20 mouse cellular contexts compared by ENCODE assay signal in genomic region chr6:35243252-35243651, GRCm38 (mm10).
A peak's percentile ranks its signal among the peaks of the same experiment; 100 is the strongest.
DNase-seq lines count a peak whose midpoint lies in the region; ATAC-seq and TF ChIP-seq lines count a peak whose summit lies in the region.
"Had no signal": no experiment of that assay in that cellular context is flagged by ENCODE, and none has a peak within 500 bp of the region (broad histone marks: within the 10 kb centered on the region; RNA-seq: fewer than 3 reads in every experiment).

No protein-coding gene starts in this region.

- no peak for ATAC-seq in forebrain, postnatal 0 days
- ATAC-seq: midbrain, embryonic 15.5 days had no signal

- H3K9me3 ChIP-seq in forebrain, postnatal 0 days (ENCODE audit: low read length) = no peaks in the 10 kb centered on the region
- H3K9me3 ChIP-seq in forebrain, embryonic 10.5 days = peaks cover 5% of the 10 kb centered on the region
- no peaks in the 10 kb centered on the region for H3K9me3 ChIP-seq in E14TG2a.4 (ENCODE audit: low read length)
- H3K9me3 ChIP-seq: embryonic facial prominence, embryonic 15.5 days; limb, embryonic 10.5 days; megakaryocyte, embryonic 14.5 days; midbrain, embryonic 15.5 days had no signal

- H3K4me2 ChIP-seq in forebrain, postnatal 0 days (ENCODE audit: low read depth) = no peak overlapping the region
- H3K4me2 ChIP-seq: embryonic facial prominence, embryonic 15.5 days; midbrain, embryonic 15.5 days had no signal

- no peak overlapping the region for H3K4me3 ChIP-seq in forebrain, postnatal 0 days (ENCODE audit: low read depth, low read length)
- H3K4me3 ChIP-seq in forebrain, embryonic 10.5 days = no peak overlapping the region
- no peak overlapping the region for H3K4me3 ChIP-seq in left cerebral cortex, adult 2 months
- no peak overlapping the region for H3K4me3 ChIP-seq in E14TG2a.4 (replicated peaks; ENCODE audit: low read length)
- H3K4me3 ChIP-seq: embryonic facial prominence, embryonic 15.5 days; limb, embryonic 10.5 days; megakaryocyte, embryonic 14.5 days; midbrain, embryonic 15.5 days had no signal

- H3K27me3 ChIP-seq in forebrain, postnatal 0 days (ENCODE audit: insufficient read depth, low read length) = no peaks in the 10 kb centered on the region
- no peaks in the 10 kb centered on the region for H3K27me3 ChIP-seq in forebrain, embryonic 10.5 days (ENCODE audit: poor library complexity, severe bottlenecking)
- no peaks in the 10 kb centered on the region for H3K27me3 ChIP-seq in E14TG2a.4 (ENCODE audit: insufficient read depth, low read length)
- H3K27me3 ChIP-seq: embryonic facial prominence, embryonic 15.5 days; megakaryocyte, embryonic 14.5 days; midbrain, embryonic 15.5 days had no signal

- no peak overlapping the region for H3K27ac ChIP-seq in forebrain, postnatal 0 days (ENCODE audit: low read depth, low read length)
- H3K27ac ChIP-seq in forebrain, embryonic 10.5 days = no peak overlapping the region
- H3K27ac ChIP-seq in left cerebral cortex, adult 2 months = no peak overlapping the region
- H3K27ac ChIP-seq: embryonic facial prominence, embryonic 15.5 days; limb, embryonic 10.5 days; midbrain, embryonic 15.5 days had no signal

- TF ChIP-seq CTCF in forebrain, postnatal 0 days (IDR thresholded peaks at IDR 0.05; ENCODE audit: low read depth) = peak; percentile 31; the same call in 1 of the 2 replicates
- TF ChIP-seq CTCF in left cerebral cortex, adult 2 months (IDR thresholded peaks at IDR 0.05) = peak; percentile 22
- peak; percentile 81 for TF ChIP-seq CTCF in E14TG2a.4 (conservative IDR thresholded peaks at IDR 0.05; ENCODE audit: low read length)
- peak; percentile 15; the same call in 1 of the 2 replicates for TF ChIP-seq CTCF in brain, embryonic 14.5 days (IDR thresholded peaks at IDR 0.05; ENCODE audit: borderline replicate concordance, extremely low read depth, insufficient read depth, insufficient read length)

- no peak overlapping the region for H3K9ac ChIP-seq in forebrain, postnatal 0 days
- H3K9ac ChIP-seq: embryonic facial prominence, embryonic 15.5 days; midbrain, embryonic 15.5 days had no signal

- no peak for TF ChIP-seq POLR2A in brain, embryonic 14.5 days (IDR thresholded peaks at IDR 0.05; ENCODE audit: borderline replicate concordance, extremely low read depth, insufficient read depth, insufficient read length, poor library complexity, severe bottlenecking)

- 98% methylated on average over 4 of the region's 4 CpGs for WGBS in forebrain, postnatal 0 days
- WGBS in forebrain, embryonic 10.5 days = 93% methylated on average over 4 of the region's 4 CpGs

- H3K36me3 ChIP-seq in forebrain, postnatal 0 days (ENCODE audit: insufficient read depth) = peaks cover 62% of the 10 kb centered on the region
- H3K36me3 ChIP-seq in forebrain, embryonic 10.5 days (replicated peaks) = peaks cover 98% of the 10 kb centered on the region
- H3K36me3 ChIP-seq in E14TG2a.4 (ENCODE audit: insufficient read depth, low read length) = peaks cover 95% of the 10 kb centered on the region

- intact Hi-C loops in left cerebral cortex, adult 2 months (cut with DNase I) = no loop called here
- intact Hi-C loops in left cerebral cortex, postnatal 36 days (cut with DNase I) = no loop called here

- H3K4me1 ChIP-seq in forebrain, postnatal 0 days (ENCODE audit: insufficient read depth) = no peaks in the 10 kb centered on the region
- no peaks in the 10 kb centered on the region for H3K4me1 ChIP-seq in forebrain, embryonic 10.5 days
- H3K4me1 ChIP-seq in E14TG2a.4 (replicated peaks; ENCODE audit: low read depth, low read length) = peaks cover 48% of the 10 kb centered on the region
- H3K4me1 ChIP-seq: embryonic facial prominence, embryonic 15.5 days; limb, embryonic 10.5 days; midbrain, embryonic 15.5 days had no signal

- no peak for DNase-seq in forebrain, postnatal 0 days
- no peak for DNase-seq in forebrain, embryonic 10.5 days (ENCODE audit: extremely low spot score, low spot score)
- DNase-seq in left cerebral cortex, adult 2 months (ENCODE audit: extremely low spot score in 1 of 2, low spot score in 2 of 2) = no peak
- no peak for DNase-seq in left cerebral cortex, postnatal 36 days (ENCODE audit: low spot score in 2 of 2)
- no peak for DNase-seq in brain, embryonic 14.5 days (ENCODE audit: low read depth)
- DNase-seq in B cell, adult 2 months = no peak
- DNase-seq in heart, postnatal 4 days = no peak
- DNase-seq: adrenal gland, postnatal 25 days; cerebellum, adult 11-12 months; cerebellum, postnatal 25 days; heart, adult 18-20 months; lung, postnatal 10 days; right cerebral cortex, postnatal 14 days; spleen, adult 18-20 months; thymus, postnatal 36 days had no signal

Comparison
In these comparisons a context has a peak if more than half of its experiments do, and no peak if none do; other contexts are left out.
1. CTCF ChIP-seq: peak in every context shown above with its lines; median percentile 81 in E14TG2a.4; 31 in forebrain, postnatal 0 days; 22 in left cerebral cortex, adult 2 months; 15 in brain, embryonic 14.5 days.